Mouse (Mus musculus): ENCODE data around the gene Myb. TPM values are rescaled to one million over a fixed set of nuclear protein-coding genes. Genes with fewer than 3 reads are reported as not detected.

Myb gene
- total RNA-seq, 2 experiments from 2014 or later: not detected

GRCm38 (mm10) chr10:21101948-21102347 lies 58.8 kb downstream of the Myb start:
- H3K27ac ChIP-seq: no peak overlapping the region
- no peak for DNase-seq
- no peak for TF ChIP-seq CTCF (IDR thresholded peaks at IDR 0.05)
- no peak overlapping the region for H3K4me3 ChIP-seq
- intact Hi-C loops (cut with DNase I): no loop called here

GRCm38 (mm10) chr10:21100646-21101249 lies 60.0 kb downstream of the Myb start:
- no peak overlapping the region for H3K4me3 ChIP-seq
- no peak overlapping the region for H3K27ac ChIP-seq
- no peak for TF ChIP-seq CTCF (IDR thresholded peaks at IDR 0.05)
- DNase-seq: no peak
- intact Hi-C loops (cut with DNase I): no loop called here

- TF ChIP-seq CTCF (IDR thresholded peaks at IDR 0.05): no peak
- no peak overlapping the region for H3K27ac ChIP-seq
- H3K4me3 ChIP-seq: no peak overlapping the region
- intact Hi-C loops (cut with DNase I): no loop called here
- DNase-seq: no peak
Measured at GRCm38 (mm10) chr10:21099515-21099914, 61.3 kb downstream of the Myb start.

- Histone ChIP-seq H3K4me3 (no peak overlapping the region), H3K27ac (no peak overlapping the region)
- no peak for DNase-seq
- intact Hi-C loops (cut with DNase I): no loop called here
- no peak for TF ChIP-seq CTCF (IDR thresholded peaks at IDR 0.05)
Measured at GRCm38 (mm10) chr10:21095541-21095940, 65.2 kb downstream of the Myb start.

- no peak for TF ChIP-seq CTCF (IDR thresholded peaks at IDR 0.05)
Measured at GRCm38 (mm10) chr10:21094896-21095295, 65.9 kb downstream of the Myb start.

GRCm38 (mm10) chr10:21093301-21093700 lies 67.5 kb downstream of the Myb start:
- no peak for TF ChIP-seq CTCF (IDR thresholded peaks at IDR 0.05)
- Histone ChIP-seq H3K27ac (no peak overlapping the region), H3K4me3 (no peak overlapping the region)
- intact Hi-C loops (cut with DNase I): no loop called here
- DNase-seq: no peak

More at GRCm38 (mm10) chr10:21094896-21095295, 65.9 kb downstream of the Myb start:
- Histone ChIP-seq H3K4me3 (no peak overlapping the region), H3K27ac (no peak overlapping the region)
- intact Hi-C loops (cut with DNase I): no loop called here
- DNase-seq: no peak

- no peak for TF ChIP-seq CTCF (IDR thresholded peaks at IDR 0.05)
- intact Hi-C loops (cut with DNase I): no loop called here
- peak; percentile 19 for DNase-seq
- H3K27ac ChIP-seq: no peak overlapping the region
- H3K4me3 ChIP-seq: no peak overlapping the region
Measured at GRCm38 (mm10) chr10:21092501-21093270, 68.1 kb downstream of the Myb start.

- intact Hi-C loops (cut with DNase I): no loop called here
- Histone ChIP-seq H3K27ac (no peak overlapping the region), H3K4me3 (no peak overlapping the region)
- no peak for DNase-seq
- no peak for TF ChIP-seq CTCF (IDR thresholded peaks at IDR 0.05)
Measured at GRCm38 (mm10) chr10:21090922-21091700, 69.7 kb downstream of the Myb start.

- no peak overlapping the region for H3K27ac ChIP-seq
- no peak for DNase-seq
- intact Hi-C loops (cut with DNase I): no loop called here
- no peak overlapping the region for H3K4me3 ChIP-seq
- TF ChIP-seq CTCF (IDR thresholded peaks at IDR 0.05): no peak
Measured at GRCm38 (mm10) chr10:21089541-21089940, 71.2 kb downstream of the Myb start.

GRCm38 (mm10) chr10:21087614-21088232 lies 73.1 kb downstream of the Myb start:
- H3K27ac ChIP-seq: no peak overlapping the region
- intact Hi-C loops (cut with DNase I): no loop called here
- no peak for TF ChIP-seq CTCF (IDR thresholded peaks at IDR 0.05)

GRCm38 (mm10) chr10:21085044-21085443 lies 75.7 kb downstream of the Myb start:
- no peak for TF ChIP-seq CTCF (IDR thresholded peaks at IDR 0.05)
- Histone ChIP-seq H3K4me3 (no peak overlapping the region), H3K27ac (no peak overlapping the region)
- DNase-seq: no peak
- intact Hi-C loops (cut with DNase I): no loop called here

More at GRCm38 (mm10) chr10:21087614-21088232, 73.1 kb downstream of the Myb start:
- no peak for DNase-seq
- H3K4me3 ChIP-seq: no peak overlapping the region

GRCm38 (mm10) chr10:21083391-21083918 lies 77.3 kb downstream of the Myb start:
- H3K4me3 ChIP-seq: no peak overlapping the region
- no peak for TF ChIP-seq CTCF (IDR thresholded peaks at IDR 0.05)
- DNase-seq: no peak
- intact Hi-C loops (cut with DNase I): no loop called here
- H3K27ac ChIP-seq: no peak overlapping the region
